ENCODE assay signal across 8 mouse cellular contexts in the genomic region with DNA sequence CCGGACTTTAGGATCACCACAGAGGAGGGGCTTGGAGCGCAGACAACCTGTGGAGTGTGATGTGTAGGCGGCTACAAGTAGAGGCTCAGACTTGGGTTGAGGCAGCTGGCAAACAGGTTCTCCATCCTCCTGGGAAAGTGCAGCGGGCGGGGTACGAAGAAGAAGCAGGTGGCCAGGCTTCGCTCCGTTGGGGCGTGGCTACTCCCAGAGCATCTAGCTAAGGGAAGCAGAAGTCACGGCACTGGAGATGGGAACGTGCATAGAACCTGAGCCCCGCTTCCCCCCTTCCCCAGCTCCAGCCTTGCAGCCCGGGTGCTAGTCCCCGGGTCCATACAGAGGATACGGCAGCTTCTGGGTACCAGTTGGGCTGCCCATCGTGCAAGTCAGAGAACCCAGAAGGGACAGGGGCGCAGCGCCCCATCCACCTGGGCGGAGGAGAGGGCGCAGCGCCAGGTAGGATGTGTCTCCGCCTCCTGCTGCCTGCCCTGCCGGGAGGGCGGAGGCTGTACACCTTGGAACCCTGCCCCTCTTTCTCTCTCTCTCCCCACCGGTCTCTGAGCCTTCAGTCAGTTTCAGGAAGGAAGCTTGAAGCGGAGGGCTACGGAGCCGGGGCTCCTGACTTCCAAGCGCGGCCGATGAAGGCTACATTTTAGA. TPM values are rescaled to one million over a fixed set of nuclear protein-coding genes. Genes with fewer than 3 reads are reported as not detected.
DNase-seq lines count a peak whose midpoint lies in the region; ATAC-seq and TF ChIP-seq lines count a peak whose summit lies in the region.

A gene (plus strand): TSS at position 248 of the 654 bp plus-strand sequence.

- peaks cover 6% of the 10 kb centered on the region; the same call in 1 of the 2 replicates for H3K4me1 ChIP-seq in neural tube, embryonic 12.5 days
- H3K4me1 ChIP-seq in hindbrain, postnatal 0 days (ENCODE audit: insufficient read depth, low read length) = 0 out of 2 replicates have a peak, but pooled peaks cover 3% of the 10 kb centered on the region
- H3K4me1 ChIP-seq in small intestine, adult 2 months (ENCODE audit: control insufficient read depth, insufficient read depth, insufficient read length, low read length) = peaks cover 5% of the 10 kb centered on the region

- TF ChIP-seq CTCF in hindbrain, postnatal 0 days (IDR thresholded peaks at IDR 0.05; ENCODE audit: low read depth) = no peak
- TF ChIP-seq CTCF in small intestine, adult 2 months (IDR thresholded peaks at IDR 0.05; ENCODE audit: extremely low read depth, insufficient read length, insufficient replicate concordance, low read depth, low read length) = no peak

- 7% methylated on average over 31 of the region's 31 CpGs for WGBS in neural tube, embryonic 12.5 days
- WGBS in hindbrain, postnatal 0 days = 7% methylated on average over 31 of the region's 31 CpGs
- 5% methylated on average over 31 of the region's 31 CpGs for WGBS in small intestine, adult 2 months

- no peak within 1 kb of the TSS for H3K4me3 ChIP-seq in neural tube, embryonic 12.5 days
- peak within 1 kb of the TSS; percentile 17 for H3K4me3 ChIP-seq in hindbrain, postnatal 0 days (ENCODE audit: low read length)
- H3K4me3 ChIP-seq in small intestine, adult 2 months (ENCODE audit: low read depth, low read length) = peak within 1 kb of the TSS; percentile 31

- H3K4me2 ChIP-seq in neural tube, embryonic 12.5 days (replicated peaks) = peak within 1 kb of the TSS; percentile 36
- H3K4me2 ChIP-seq in hindbrain, postnatal 0 days (ENCODE audit: low read depth, low read length) = peak within 1 kb of the TSS; percentile 48

- peaks cover 40% of the 10 kb centered on the region for H3K27me3 ChIP-seq in neural tube, embryonic 12.5 days (replicated peaks)
- peaks cover 16% of the 10 kb centered on the region for H3K27me3 ChIP-seq in hindbrain, postnatal 0 days (ENCODE audit: insufficient read depth, low read length)
- H3K27me3 ChIP-seq in small intestine, adult 2 months (ENCODE audit: control insufficient read depth, insufficient read depth, low read length) = peaks cover 35% of the 10 kb centered on the region

- H3K9me3 ChIP-seq in neural tube, embryonic 12.5 days = no peaks in the 10 kb centered on the region
- no peaks in the 10 kb centered on the region for H3K9me3 ChIP-seq in hindbrain, postnatal 0 days (ENCODE audit: low read length)

- no peak within 1 kb of the TSS for H3K27ac ChIP-seq in neural tube, embryonic 12.5 days
- no peak within 1 kb of the TSS for H3K27ac ChIP-seq in hindbrain, postnatal 0 days
- no peak within 1 kb of the TSS for H3K27ac ChIP-seq in small intestine, adult 2 months (ENCODE audit: insufficient read depth, low read depth, low read length)

- ATAC-seq in neural tube, embryonic 12.5 days (ENCODE audit: low FRiP score, low read depth) = no peak
- ATAC-seq in hindbrain, postnatal 0 days = 0 out of 2 replicates have a peak, but pooled peaks have one; percentile 18

- DNase-seq in cerebellum, postnatal 14 days = peak; percentile 22 to 33
- no peak for DNase-seq in cerebellum, adult 9-11 months
- DNase-seq in neural tube, embryonic 10.5 days (ENCODE audit: extremely low spot score, low spot score) = no peak
- no peak for DNase-seq in hindbrain, postnatal 0 days (ENCODE audit: low spot score)
- no peak for DNase-seq in Muller cell, postnatal 12 days (ENCODE audit: inconsistent ontology term)
- DNase-seq in liver = no peak

- H3K36me3 ChIP-seq in neural tube, embryonic 12.5 days = no peaks in the 10 kb centered on the region
- no peaks in the 10 kb centered on the region for H3K36me3 ChIP-seq in hindbrain, postnatal 0 days (ENCODE audit: insufficient read depth, low read length)
- no peaks in the 10 kb centered on the region for H3K36me3 ChIP-seq in small intestine, adult 2 months (ENCODE audit: control insufficient read depth, insufficient read depth, low read length)

- TF ChIP-seq POLR2A in small intestine, adult 2 months (IDR thresholded peaks at IDR 0.05; ENCODE audit: low read depth, low read length) = no peak

- no peak within 1 kb of the TSS for H3K9ac ChIP-seq in neural tube, embryonic 12.5 days
- no peak within 1 kb of the TSS for H3K9ac ChIP-seq in hindbrain, postnatal 0 days (replicated peaks; ENCODE audit: low read length)

RNA-seq across cellular contexts. Expression of the gene that starts here (rescaled TPM):
- polyA plus RNA-seq in neural tube, embryonic 12.5 days (2016; fragmentation: Nextera tagmentation; extraction: Ambion mirVana) = not detected in 2 replicates
- 0.18 TPM in 1 of 2 replicates, not detected in the other for total RNA-seq in hindbrain, postnatal 0 days (2014; rRNA removed)
- not detected in 2 replicates for polyA plus RNA-seq in hindbrain, postnatal 0 days (2015; fragmentation: Nextera tagmentation; extraction: Ambion mirVana)
- polyA plus RNA-seq in small intestine, adult 2 months (2012; rRNA removed) = 1.7 and 2.5 TPM in 2 replicates

Comparison
In these comparisons a context has a peak if more than half of its experiments do, and no peak if none do; other contexts are left out.
1. DNase-seq: peak in cerebellum, postnatal 14 days (2 of 2); none in cerebellum, adult 9-11 months (single experiment), neural tube, embryonic 10.5 days (single experiment), hindbrain, postnatal 0 days (single experiment), Muller cell, postnatal 12 days (single experiment) and liver (single experiment).
2. Peak in ATAC-seq, H3K4me3 ChIP-seq and H3K4me2 ChIP-seq in hindbrain, postnatal 0 days; RNA of the gene not detected or under 1 TPM.